Mouse (Mus musculus): Measurements from ENCODE around the gene Sorl1. TPM values are rescaled to one million over a fixed set of nuclear protein-coding genes. Genes with fewer than 3 reads are reported as not detected.

Gene Sorl1
- total RNA-seq (2021), result 100 to 1,000 TPM; 187 to 196 TPM

DNA sequence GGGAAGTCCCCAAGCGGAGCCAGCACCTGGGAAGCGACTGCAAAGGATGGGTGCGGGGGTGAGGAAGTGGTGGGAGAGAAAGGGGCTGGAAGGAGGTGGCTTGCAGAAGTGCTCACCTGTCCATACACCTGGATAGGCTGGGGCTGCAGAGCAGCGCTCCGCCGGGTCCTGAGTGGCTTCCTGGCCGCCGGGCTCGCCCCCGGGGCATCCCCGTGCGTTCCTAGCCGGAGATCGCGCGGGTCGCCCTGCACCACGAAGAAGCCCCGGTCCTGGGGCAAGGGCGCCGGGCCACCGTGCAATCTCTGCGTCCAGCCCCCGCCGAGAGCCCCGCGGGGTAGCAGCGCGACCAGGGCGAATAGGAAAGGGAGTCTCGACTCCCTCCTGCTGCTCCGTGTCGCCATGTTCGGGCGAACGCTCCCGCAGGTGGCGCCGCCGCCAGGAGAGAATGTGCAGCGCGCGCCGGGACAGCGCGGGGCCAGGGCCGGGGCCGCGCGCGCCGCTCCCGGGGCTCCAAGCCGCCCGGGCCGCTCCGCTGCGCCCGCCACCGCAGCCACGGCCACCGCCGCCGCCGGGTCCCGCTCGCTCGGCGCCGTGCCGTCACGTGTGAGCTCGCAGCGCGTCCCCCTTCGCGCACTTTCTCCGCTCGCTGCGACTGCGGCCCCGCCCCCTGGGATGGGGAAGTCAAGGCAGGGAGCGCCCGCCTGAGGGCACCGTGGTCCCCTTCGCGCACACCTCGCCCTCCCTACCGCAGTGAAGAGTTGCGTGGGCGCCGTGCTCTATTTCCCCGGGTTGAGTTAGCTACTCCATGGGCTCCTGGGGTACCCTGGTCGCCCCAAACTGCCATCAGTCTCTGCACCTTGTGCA is at the start of gene Sorl1:
Gene Sorl1, minus strand, starts transcription at position 585 of the 864 bp plus-strand sequence.
- DNase-seq (ENCODE audit: extremely low spot score in 1 of 2, low spot score in 1 of 2), result peak; percentile 70 to 73

DNA sequence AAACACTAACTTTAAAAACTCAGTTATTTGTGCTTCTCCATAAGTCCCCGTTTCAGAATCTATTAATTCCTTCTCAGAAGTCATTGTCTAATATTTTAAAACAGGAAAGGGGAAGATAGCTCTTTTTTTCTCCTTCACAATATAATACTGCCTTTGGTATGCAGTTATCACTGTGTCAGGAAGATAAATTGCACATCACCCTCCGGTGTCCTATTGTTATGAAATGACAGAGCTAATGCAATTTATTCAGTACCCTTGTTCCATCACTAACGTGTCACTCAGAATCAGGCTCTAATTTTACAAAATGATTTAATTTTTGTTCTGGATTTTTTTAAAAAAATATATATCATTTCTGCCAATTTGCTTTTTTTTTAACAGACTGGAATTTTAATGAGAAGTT is 49.7 kb upstream of the Sorl1 start:
- DNase-seq (ENCODE audit: extremely low spot score in 1 of 2, low spot score in 1 of 2), result no peak

DNA sequence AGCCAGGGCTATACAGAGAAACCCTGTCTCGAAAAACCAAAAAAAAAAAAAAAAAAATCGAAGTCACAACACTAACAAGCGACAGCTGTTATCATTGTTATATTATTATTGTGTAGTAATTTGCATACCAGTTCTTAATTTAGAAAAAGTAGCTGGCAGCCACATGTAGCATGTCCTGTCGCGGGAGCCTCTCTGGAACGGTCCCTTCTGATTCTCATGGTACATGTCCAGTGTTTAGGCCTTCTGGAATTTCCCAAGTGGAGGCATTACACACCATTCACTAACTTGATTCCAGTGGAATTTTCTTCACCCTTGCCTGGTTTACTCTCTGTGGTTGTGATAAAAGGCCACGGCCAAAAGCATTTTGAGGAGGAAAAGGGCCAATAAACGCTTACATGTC is 45.4 kb upstream of the Sorl1 start:
- no peak for DNase-seq (ENCODE audit: extremely low spot score in 1 of 2, low spot score in 1 of 2)

DNA sequence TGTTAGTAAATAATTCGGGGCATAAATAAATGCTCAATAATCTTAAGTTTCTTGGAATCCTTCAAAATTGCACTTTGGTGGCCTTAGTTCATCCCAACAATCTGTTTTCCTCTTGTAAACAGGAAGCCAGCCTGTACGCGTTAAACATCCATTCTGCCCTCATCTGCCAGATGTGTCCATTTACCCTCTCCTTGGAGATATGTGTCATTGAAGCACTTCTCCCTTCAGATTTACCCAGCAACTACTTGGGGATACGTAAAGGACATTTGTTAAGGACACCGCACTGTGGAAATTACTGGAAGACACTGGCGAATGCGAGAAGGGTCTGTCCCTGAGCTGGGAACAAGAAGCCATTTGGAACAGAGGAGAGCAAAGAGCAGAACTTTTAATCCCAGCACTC is 44.9 kb upstream of the Sorl1 start:
- DNase-seq (ENCODE audit: extremely low spot score in 1 of 2, low spot score in 1 of 2), result no peak

DNA sequence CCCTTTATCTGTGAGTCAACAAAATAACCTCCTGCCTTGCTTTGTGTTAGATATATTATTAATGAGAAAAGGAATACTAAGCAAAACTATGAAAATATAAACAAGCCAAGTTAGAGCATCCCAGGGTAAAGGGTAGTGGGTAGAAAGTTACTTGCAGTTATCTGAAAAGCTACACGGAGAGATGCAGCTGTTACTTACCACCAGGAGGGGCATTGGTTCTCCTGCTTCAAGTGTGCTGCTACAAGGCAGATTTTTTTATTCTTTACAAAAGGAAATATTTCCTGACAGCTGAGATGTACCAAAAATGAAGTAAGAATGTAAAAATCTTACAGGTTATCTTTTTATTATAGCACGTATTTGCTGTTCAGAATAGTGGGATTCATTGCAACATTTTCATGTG is 40.8 kb upstream of the Sorl1 start:
- DNase-seq (ENCODE audit: extremely low spot score in 1 of 2, low spot score in 1 of 2), result no peak

DNA sequence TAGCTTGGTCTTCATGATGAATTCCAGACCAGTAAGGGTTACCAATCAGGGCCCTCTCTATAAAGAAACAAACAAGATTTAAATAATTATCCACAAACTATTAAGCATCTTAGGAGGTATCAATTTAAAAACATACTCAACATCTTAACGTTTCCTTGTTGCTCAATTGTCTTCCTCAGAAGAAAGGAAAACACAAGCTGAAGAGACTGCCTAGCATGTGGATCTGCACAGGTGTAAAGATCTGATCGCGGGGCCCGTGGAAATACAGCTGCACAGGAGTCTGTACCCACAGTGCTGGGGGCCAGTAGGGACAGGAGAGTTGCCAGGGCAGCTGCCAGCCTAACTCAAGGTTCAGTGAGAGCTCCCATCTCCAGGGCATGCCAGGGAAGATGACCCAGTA is 38.9 kb upstream of the Sorl1 start:
- no peak for DNase-seq (ENCODE audit: extremely low spot score in 1 of 2, low spot score in 1 of 2)

GRCm38 (mm10) chr9:42159376-42159775 is 35.3 kb upstream of the Sorl1 start:
- no peak for DNase-seq (ENCODE audit: extremely low spot score in 1 of 2, low spot score in 1 of 2)

- DNase-seq (ENCODE audit: extremely low spot score in 1 of 2, low spot score in 1 of 2), result no peak
Observed at GRCm38 (mm10) chr9:42158652-42159051, 34.6 kb upstream of the Sorl1 start.

DNA sequence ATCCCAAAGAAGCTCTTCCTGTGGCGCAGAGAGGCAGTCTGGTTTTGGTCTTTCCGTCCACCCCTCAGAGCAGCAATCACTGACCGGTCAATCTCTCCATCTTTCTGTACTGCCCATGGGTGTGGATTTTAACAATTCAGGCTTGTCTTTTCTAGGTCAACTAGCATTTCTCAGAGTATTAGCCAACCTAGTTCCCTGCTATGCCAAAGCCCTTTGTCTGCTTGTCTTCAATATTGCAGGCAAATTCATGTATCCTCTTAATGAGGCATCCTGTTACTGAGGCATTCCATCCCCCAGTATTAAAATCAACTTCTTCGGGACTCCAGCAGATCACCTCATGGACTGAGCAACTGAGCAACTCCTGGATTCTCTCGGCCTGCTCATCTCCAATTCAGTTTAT is 33.9 kb upstream of the Sorl1 start:
- DNase-seq (ENCODE audit: extremely low spot score in 1 of 2, low spot score in 1 of 2), result no peak

GRCm38 (mm10) chr9:42156566-42156965 is 32.5 kb upstream of the Sorl1 start:
- DNase-seq (ENCODE audit: extremely low spot score in 1 of 2, low spot score in 1 of 2), result no peak

DNA sequence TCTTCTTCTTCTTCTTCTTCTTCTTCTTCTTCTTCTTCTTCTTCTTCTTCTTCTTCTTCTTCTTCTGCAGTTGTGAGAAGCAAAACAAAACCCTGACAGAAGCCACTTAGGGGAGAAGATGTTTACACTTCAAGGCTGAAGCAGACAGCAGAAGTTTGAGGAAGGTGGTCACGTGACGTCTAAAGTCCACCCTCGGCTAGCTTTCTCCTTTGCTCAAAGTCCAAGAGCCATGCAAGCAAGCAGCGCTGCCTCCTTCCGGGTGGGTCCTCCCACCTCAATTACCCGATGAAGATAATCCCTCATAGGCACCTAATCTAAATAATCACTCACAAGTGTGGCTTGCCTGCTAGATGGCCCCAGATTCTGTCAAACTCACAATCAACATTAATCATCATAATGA is 30.6 kb upstream of the Sorl1 start:
- DNase-seq (ENCODE audit: extremely low spot score in 1 of 2, low spot score in 1 of 2), result no peak

- DNase-seq (ENCODE audit: extremely low spot score in 1 of 2, low spot score in 1 of 2), result no peak
Observed at GRCm38 (mm10) chr9:42148816-42149215, 24.7 kb upstream of the Sorl1 start.

GRCm38 (mm10) chr9:42148036-42148435 is 23.9 kb upstream of the Sorl1 start:
- DNase-seq (ENCODE audit: extremely low spot score in 1 of 2, low spot score in 1 of 2), result no peak

DNA sequence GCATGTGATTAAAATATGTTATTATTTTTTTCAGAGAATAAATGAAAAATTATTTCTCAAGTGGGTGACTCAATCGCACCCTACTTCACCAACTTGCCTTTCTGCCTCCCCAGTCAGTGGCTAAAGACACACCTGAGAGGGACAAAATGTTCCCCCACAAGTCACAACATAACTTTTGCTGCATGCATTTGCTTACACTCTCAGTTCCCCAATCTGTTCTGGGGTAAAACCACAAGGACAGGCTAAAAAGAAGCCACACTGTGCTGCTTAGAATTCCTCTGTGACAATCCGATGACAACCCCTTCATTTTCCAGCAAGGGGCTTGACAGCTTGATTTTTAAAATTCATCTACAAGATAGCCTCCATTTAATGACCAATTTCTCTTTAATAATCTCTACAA is 22.4 kb upstream of the Sorl1 start:
- DNase-seq (ENCODE audit: extremely low spot score in 1 of 2, low spot score in 1 of 2), result no peak

DNA sequence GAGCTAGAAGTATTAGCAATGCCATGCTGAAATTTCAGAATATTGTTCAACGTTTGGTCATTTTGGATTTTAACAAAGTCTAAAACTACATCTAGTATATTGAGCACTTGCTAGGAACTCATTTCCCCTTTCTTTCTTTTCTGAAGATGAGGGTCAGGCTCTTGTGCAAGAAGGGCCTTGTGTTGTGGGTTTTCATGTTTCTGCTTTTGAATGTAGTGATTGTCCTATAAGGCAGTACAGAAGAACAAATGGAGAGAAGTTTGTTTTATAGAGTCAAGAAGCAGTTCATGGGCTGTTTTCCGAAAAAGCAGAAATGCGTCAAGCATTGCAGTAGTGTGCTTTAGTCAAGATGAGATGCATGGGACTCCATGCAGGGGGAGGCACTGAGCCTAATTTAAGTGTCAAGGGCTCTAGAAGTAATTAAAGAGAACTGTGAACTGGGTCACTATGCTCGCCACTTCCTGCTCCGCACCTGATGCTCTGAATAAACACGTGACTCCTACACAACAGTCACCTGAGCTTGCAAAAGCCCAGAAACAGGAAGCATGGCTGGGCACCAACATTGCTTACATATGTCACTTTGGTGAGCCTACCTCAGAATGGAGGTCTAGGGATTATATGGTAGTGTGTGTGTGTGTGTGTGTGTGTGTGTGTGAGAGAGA is 17.6 kb upstream of the Sorl1 start:
- no peak for DNase-seq (ENCODE audit: extremely low spot score in 1 of 2, low spot score in 1 of 2)

DNA sequence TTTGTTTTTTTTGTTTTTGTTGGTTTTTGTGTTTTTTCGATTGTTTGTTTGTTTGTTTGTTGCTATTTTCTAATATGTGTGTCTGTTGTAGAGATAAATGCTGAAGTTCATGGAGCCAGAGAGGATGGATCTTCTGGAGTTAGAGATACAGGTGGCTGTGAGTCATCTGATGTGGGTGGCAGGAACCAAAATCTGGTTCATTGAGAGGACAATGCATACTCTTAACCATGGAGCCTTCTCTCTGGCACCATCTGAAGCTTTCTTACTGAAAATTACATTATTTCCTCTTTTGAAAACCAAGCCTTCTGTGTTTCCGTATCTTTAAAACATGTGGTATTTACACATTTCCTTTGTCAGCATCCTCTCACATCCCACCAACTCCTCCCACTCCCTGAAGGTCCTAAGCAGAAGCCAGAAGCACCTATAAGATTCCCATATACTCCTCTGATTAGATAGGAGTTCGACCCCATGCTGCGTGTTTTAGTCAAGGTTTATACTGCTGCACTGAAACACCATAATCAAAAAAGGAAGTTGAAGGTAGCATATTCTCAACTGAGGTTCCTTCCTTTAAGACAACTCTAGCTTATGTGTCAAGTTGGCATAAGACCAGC is 14.3 kb upstream of the Sorl1 start:
- no peak for DNase-seq (ENCODE audit: extremely low spot score in 1 of 2, low spot score in 1 of 2)

- DNase-seq (ENCODE audit: extremely low spot score in 1 of 2, low spot score in 1 of 2), result no peak
Observed at GRCm38 (mm10) chr9:42137578-42137977, 13.5 kb upstream of the Sorl1 start.

DNA sequence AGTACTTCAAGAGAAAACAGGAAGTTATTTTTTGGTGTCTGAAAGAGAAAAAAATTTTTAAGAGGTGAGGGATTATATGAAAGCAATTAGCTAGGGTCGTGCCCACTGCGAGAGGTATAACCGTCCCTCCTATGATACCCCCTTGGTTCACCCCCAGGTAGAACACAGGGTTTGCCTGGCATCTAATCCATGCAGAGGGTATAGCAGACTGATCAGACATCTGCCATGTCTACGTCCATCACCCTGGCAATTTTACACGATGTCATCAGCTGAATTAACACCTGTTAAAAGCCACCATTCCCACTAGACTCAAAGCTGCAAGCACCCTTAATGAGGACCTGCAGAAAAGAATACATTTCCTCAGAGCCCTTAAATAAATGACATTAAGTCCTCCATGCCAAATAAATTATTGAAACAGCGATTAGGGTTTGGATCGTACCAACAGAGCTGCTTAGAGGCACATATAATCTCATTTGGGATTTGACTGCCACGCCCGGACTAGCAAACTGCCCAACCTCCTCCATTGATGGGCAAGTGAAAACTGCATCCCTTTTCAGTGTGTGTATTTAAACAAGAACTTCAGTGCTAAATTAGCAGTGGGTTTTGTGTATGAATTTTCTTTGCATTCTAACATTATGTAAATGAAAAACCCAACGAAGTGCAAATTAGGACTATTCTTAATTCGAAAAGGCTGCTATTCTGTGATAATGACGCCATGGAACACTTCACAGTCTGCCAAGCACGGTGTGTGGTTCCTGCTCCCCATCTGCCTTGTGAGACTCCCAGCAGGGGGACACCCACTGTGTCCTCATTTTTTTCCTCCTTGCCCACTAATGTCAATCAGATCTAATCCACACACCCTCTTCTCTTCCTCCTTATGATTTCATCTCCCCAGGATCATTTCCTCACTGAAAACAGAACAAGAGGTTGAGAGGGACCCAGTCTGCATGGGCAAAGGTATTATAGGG is 7.0 kb upstream of the Sorl1 start:
- no peak for DNase-seq (ENCODE audit: extremely low spot score in 1 of 2, low spot score in 1 of 2)

- no peak for DNase-seq (ENCODE audit: extremely low spot score in 1 of 2, low spot score in 1 of 2)
Observed at GRCm38 (mm10) chr9:42127983-42128382, 3.9 kb upstream of the Sorl1 start.

- DNase-seq (ENCODE audit: extremely low spot score in 1 of 2, low spot score in 1 of 2), result no peak
Observed at GRCm38 (mm10) chr9:42125262-42125982, 1.3 kb upstream of the Sorl1 start.
